Mouse (Mus musculus) heart, embryonic 16.5 days (tissue): Measurements from ENCODE around the gene Casp7. TPM values are rescaled to one million over a fixed set of nuclear protein-coding genes. Genes with fewer than 3 reads are reported as not detected.

ENCODE experiments used
- ATAC-seq: fragments of 200-750 bp; cut with Nextera tagmentation; replicated peaks from 2 replicates; pipeline ENCODE4 v1.8.0; 2017; ENCODE audit warnings: moderate number of reproducible peaks; ENCODE audit not compliant: insufficient read depth, low FRiP score; ENCODE audit errors: extremely low read depth
- H3K27ac ChIP-seq: fragments of 300-500 bp; sonication (generic); 2 replicates; pipeline ENCODE4 v1.5.1; 2014; ENCODE audit warnings: mild to moderate bottlenecking, low read length, control low read depth, moderate library complexity
- H3K27me3 ChIP-seq: fragments of 300-500 bp; sonication (generic); 2 replicates; pipeline ENCODE4 v1.6.1; 2014; ENCODE audit warnings: low read length, mixed read lengths; ENCODE audit not compliant: control insufficient read depth, insufficient read depth
- H3K36me3 ChIP-seq: fragments of 300-500 bp; sonication (generic); 2 replicates; pipeline ENCODE4 v1.6.1; 2014; ENCODE audit not compliant: control insufficient read depth, insufficient read depth
- H3K4me1 ChIP-seq: fragments of 300-500 bp; sonication (generic); 2 replicates; pipeline ENCODE4 v1.6.1; 2014; ENCODE audit warnings: low read length, mixed read lengths; ENCODE audit not compliant: control insufficient read depth, insufficient read depth
- H3K4me2 ChIP-seq: fragments of 300-500 bp; sonication (generic); 2 replicates; pipeline ENCODE4 v1.6.1; 2014; ENCODE audit warnings: low read depth, mild to moderate bottlenecking, control low read depth, low read length
- H3K4me3 ChIP-seq: fragments of 300-500 bp; sonication (generic); 2 replicates; pipeline ENCODE4 v1.5.1; 2014; ENCODE audit warnings: mild to moderate bottlenecking, control low read depth, low read length
- H3K9ac ChIP-seq: fragments of 300-500 bp; sonication (generic); 2 replicates; pipeline ENCODE4 v1.6.1; 2014; ENCODE audit warnings: low read length, control low read depth
- H3K9me3 ChIP-seq: fragments of 300-500 bp; sonication (generic); replicated peaks from 2 replicates; pipeline ENCODE4 v1.6.1; 2016; ENCODE audit warnings: low read length; ENCODE audit not compliant: control insufficient read depth
- WGBS: fragments of 180-500 bp; shearing (Covaris S2); extraction: QIAGEN DNeasy Blood & Tissue Kit; methylation state at CpG from one replicate; pipeline ENCODE4 v1.1.7; 2014; 5-methylcytosine and 5-hydroxymethylcytosine counted together
- polyA plus RNA-seq: library from polyadenylated mRNA; unstranded; fragments of >200 nt; fragmentation: Nextera tagmentation; extraction: Ambion mirVana; gene quantifications from 2 replicates; pipeline ENCODE4 v1.2.1, GENCODE M21; 2015

Casp7 gene
- polyA plus RNA-seq, 1 experiment from 2014 or later, result 33.2 TPM

GRCm38 (mm10) chr19:56378007-56378406, 18.9 kb upstream of the Casp7 start:
- H3K4me2 ChIP-seq, result peak overlapping the region; percentile 44

GRCm38 (mm10) chr19:56378554-56379172, 18.3 kb upstream of the Casp7 start:
- H3K27me3 ChIP-seq, result no peaks in the 10 kb centered on the region
- peaks cover 16% of the 10 kb centered on the region for H3K4me1 ChIP-seq
- peak overlapping the region; percentile 87 for H3K27ac ChIP-seq
- peak overlapping the region; percentile 44 for H3K4me2 ChIP-seq
- H3K9ac ChIP-seq, result no peak overlapping the region
- ATAC-seq, result peak; percentile 92
- H3K9me3 ChIP-seq, result 0 out of 2 replicates have a peak, but pooled peaks cover 2% of the 10 kb centered on the region
- no peak overlapping the region for H3K4me3 ChIP-seq
- H3K36me3 ChIP-seq, result peaks cover 34% of the 10 kb centered on the region
- 31% methylated on average over 13 of the region's 13 CpGs for WGBS

More at GRCm38 (mm10) chr19:56378007-56378406, 18.9 kb upstream of the Casp7 start:
- 55% methylated on average over 5 of the region's 5 CpGs for WGBS
- Histone ChIP-seq H3K9ac (no peak overlapping the region), H3K4me1 (peaks cover 16% of the 10 kb centered on the region), H3K27ac (peak overlapping the region; percentile 87), H3K27me3 (no peaks in the 10 kb centered on the region), H3K36me3 (peaks cover 32% of the 10 kb centered on the region), H3K4me3 (no peak overlapping the region), H3K9me3 (0 out of 2 replicates have a peak, but pooled peaks cover 2% of the 10 kb centered on the region)
- ATAC-seq, result no peak

- Histone ChIP-seq H3K9me3 (0 out of 2 replicates have a peak, but pooled peaks cover 2% of the 10 kb centered on the region), H3K27me3 (no peaks in the 10 kb centered on the region), H3K4me2 (no peak overlapping the region), H3K4me1 (peaks cover 16% of the 10 kb centered on the region), H3K9ac (no peak overlapping the region), H3K4me3 (no peak overlapping the region), H3K36me3 (peaks cover 42% of the 10 kb centered on the region), H3K27ac (peak overlapping the region; percentile 27; the same call in 1 of the 2 replicates)
- 82% methylated on average over 7 of the region's 7 CpGs for WGBS
- ATAC-seq, result no peak
Measured at GRCm38 (mm10) chr19:56380341-56380740, 16.6 kb upstream of the Casp7 start.

- 73% methylated on average over 10 of the region's 10 CpGs for WGBS
- H3K36me3 ChIP-seq, result peaks cover 46% of the 10 kb centered on the region
Measured at GRCm38 (mm10) chr19:56381407-56381806, 15.5 kb upstream of the Casp7 start.

GRCm38 (mm10) chr19:56385546-56385945, 11.4 kb upstream of the Casp7 start:
- Histone ChIP-seq H3K4me2 (no peak overlapping the region), H3K27me3 (no peaks in the 10 kb centered on the region), H3K36me3 (peaks cover 28% of the 10 kb centered on the region; the same call in 1 of the 2 replicates), H3K27ac (no peak overlapping the region), H3K9ac (no peak overlapping the region), H3K4me1 (peaks cover 12% of the 10 kb centered on the region), H3K9me3 (no peaks in the 10 kb centered on the region), H3K4me3 (no peak overlapping the region)
- ATAC-seq, result no peak
- 85% methylated on average over 5 of the region's 5 CpGs for WGBS

More at GRCm38 (mm10) chr19:56381407-56381806, 15.5 kb upstream of the Casp7 start:
- Histone ChIP-seq H3K27ac (no peak overlapping the region), H3K4me1 (peaks cover 16% of the 10 kb centered on the region), H3K9ac (no peak overlapping the region), H3K27me3 (no peaks in the 10 kb centered on the region), H3K9me3 (0 out of 2 replicates have a peak, but pooled peaks cover 2% of the 10 kb centered on the region), H3K4me3 (no peak overlapping the region), H3K4me2 (no peak overlapping the region)
- ATAC-seq, result no peak

GRCm38 (mm10) chr19:56386095-56386494, 10.8 kb upstream of the Casp7 start:
- Histone ChIP-seq H3K4me1 (peaks cover 13% of the 10 kb centered on the region), H3K4me2 (no peak overlapping the region), H3K27me3 (no peaks in the 10 kb centered on the region), H3K36me3 (peaks cover 25% of the 10 kb centered on the region; the same call in 1 of the 2 replicates), H3K9ac (no peak overlapping the region), H3K27ac (no peak overlapping the region), H3K9me3 (no peaks in the 10 kb centered on the region), H3K4me3 (no peak overlapping the region)
- no peak for ATAC-seq
- 89% methylated on average over 10 of the region's 10 CpGs for WGBS

DNA sequence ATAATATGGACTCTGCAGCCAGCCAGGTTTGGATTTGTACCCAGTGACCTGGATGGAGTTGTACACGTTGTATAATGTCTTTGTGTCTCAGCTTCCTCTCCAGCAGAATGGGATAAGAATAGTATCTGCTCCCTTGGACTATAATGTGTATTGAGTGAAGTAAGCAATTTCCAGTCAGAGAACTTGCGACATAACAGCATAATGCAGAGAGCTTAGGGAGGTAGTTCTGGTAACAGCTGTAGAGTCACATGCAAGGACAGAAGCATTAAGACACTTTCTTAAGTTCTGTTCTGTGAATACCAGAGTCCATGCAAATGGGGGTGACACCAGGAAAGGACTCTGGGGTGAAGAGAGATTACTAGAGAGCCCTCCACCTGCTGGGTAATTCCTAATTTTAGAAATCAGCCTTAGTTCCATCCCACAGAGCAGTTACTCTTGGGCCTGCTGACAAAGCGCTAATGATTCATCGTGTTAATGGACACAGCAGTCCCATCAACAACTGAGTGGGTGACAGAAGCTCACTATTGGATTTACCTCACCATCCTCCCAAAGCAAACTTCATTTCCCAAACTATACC, 9.1 kb upstream of the Casp7 start:
- H3K9ac ChIP-seq, result peak overlapping the region; percentile 80
- H3K36me3 ChIP-seq, result peaks cover 15% of the 10 kb centered on the region; the same call in 1 of the 2 replicates
- WGBS, result 38% methylated on average over 4 of the region's 4 CpGs
- H3K4me3 ChIP-seq, result peak overlapping the region; percentile 62
- peak overlapping the region; percentile 97 for H3K27ac ChIP-seq
- peak overlapping the region; percentile 64 for H3K4me2 ChIP-seq
- H3K9me3 ChIP-seq, result no peaks in the 10 kb centered on the region
- peaks cover 23% of the 10 kb centered on the region for H3K4me1 ChIP-seq
- no peaks in the 10 kb centered on the region for H3K27me3 ChIP-seq
- ATAC-seq, result no peak

GRCm38 (mm10) chr19:56389176-56389575, 7.8 kb upstream of the Casp7 start:
- H3K9ac ChIP-seq, result peak overlapping the region; percentile 80
- peak overlapping the region; percentile 64 for H3K4me2 ChIP-seq
- H3K4me3 ChIP-seq, result peak overlapping the region; percentile 62
- peak overlapping the region; percentile 97 for H3K27ac ChIP-seq
- H3K36me3 ChIP-seq, result peaks cover 10% of the 10 kb centered on the region; the same call in 1 of the 2 replicates
- H3K27me3 ChIP-seq, result no peaks in the 10 kb centered on the region
- no peak; the same call in 1 of the 2 replicates for ATAC-seq
- H3K9me3 ChIP-seq, result no peaks in the 10 kb centered on the region
- WGBS, result 58% methylated on average over 11 of the region's 11 CpGs
- peaks cover 23% of the 10 kb centered on the region for H3K4me1 ChIP-seq

- H3K9me3 ChIP-seq, result no peaks in the 10 kb centered on the region
- H3K4me1 ChIP-seq, result peaks cover 23% of the 10 kb centered on the region
- peak; percentile 61 for ATAC-seq
- peak within 1 kb of the TSS; percentile 64 for H3K4me2 ChIP-seq
- H3K36me3 ChIP-seq, result peaks cover 6% of the 10 kb centered on the region; the same call in 1 of the 2 replicates
- no peaks in the 10 kb centered on the region for H3K27me3 ChIP-seq
- peak within 1 kb of the TSS; percentile 62 for H3K4me3 ChIP-seq
- H3K27ac ChIP-seq, result peak within 1 kb of the TSS; percentile 97
- 50% methylated on average over 11 of the region's 11 CpGs for WGBS
- peak within 1 kb of the TSS; percentile 80 for H3K9ac ChIP-seq
Measured at GRCm38 (mm10) chr19:56389879-56390278, 7.0 kb upstream of the Casp7 start, which contains the start of gene Nrap. TSS of gene Nrap (minus strand) at chr19:56390037.
